Mouse (Mus musculus): Measurements from ENCODE around the gene Chdh.

The Chdh gene

DNA sequence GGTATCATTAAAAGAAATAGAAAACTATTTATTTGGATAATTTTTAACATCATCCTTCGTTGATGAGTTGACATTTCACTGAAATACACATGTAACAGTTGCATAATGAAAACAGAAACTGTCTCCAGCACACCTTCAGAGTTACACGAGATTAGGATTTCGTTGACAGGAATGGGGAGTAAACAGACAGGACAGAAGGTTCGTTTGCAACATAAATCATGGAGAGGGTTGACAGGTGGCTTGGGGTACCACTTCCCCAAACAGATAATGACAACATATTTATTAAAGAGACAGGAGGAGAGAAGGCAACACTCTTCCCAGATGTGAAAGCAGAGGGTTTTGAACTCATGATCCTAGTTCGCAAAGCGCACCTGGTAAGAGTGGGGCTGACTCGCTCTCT is 46.1 kb downstream of the Chdh start:
- in situ Hi-C loops (cut with MboI, MseI), result no loop called here

DNA sequence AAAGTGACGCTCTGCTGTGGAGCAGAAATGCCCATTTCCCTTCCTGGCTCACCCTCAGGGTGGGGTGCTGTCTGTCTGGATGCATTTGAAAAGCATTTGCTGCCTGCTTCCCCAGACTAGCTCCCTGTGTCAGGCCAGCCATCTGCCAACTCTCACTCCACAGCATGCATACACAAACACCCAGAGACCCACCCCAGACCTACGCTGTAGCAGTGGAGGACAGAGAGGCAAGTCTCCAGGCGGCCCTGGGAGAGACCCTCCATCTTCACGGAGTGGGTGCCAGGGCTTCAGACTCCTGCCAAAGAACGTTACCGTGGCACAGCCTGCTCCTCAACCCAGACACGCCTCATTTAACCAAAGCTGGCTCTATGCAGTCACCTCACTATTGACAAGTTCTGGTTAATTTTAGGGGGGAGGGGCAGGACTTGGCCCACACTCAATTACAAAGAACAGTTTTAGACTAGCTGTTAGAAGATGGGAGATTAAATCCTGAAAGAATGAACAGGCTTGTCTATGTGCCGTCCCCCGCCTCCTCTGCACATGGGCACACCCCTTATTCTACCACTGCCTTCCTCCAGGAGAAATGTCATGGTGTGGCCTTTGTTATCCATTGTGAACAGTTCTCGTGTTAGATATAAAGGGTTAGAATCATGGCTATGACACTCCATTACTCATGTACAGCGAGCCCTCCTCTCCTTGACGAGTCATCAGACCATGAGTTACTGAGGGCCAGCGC is 47.4 kb downstream of the Chdh start:
- in situ Hi-C loops (cut with MboI, MseI), result no loop called here

DNA sequence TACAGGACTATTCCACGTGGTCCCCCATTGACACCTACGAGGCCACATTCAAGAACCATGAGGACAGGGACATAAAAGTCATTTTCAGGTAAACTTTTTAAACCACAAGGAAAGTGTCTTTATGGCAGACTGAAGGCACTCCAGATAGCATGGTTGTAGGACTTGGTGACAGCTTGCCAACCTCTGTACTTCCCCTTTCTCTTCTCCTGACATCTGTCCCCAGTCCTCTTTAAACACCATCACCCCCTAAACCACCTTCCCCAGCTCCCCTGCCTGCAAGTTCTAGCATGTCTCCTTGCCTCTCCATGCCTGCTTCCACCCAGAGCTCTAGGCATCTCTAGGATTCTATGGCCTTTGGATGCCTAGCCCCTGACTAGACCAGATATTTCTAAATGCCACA is 56.0 kb downstream of the Chdh start:
- in situ Hi-C loops (cut with MboI, MseI), result no loop called here

DNA sequence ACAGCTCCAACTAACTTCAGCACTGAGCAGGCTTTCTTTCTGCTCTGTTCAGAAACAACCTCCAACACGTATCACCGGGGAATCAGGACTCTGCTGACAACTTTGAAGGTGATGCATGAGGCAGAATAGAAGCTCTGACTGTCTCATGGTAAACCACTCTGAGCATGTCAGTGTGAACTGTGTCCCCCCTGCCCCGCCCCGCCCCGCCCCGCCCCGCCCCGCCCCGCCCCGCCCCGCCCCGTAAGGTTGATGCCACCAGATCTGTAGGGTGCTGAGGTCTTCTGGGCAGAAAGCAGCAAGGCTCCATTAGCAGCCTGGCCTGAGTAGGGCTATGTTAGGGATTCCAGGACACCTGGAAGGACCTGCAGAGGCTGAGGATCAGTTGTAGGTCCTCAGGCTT is 57.9 kb downstream of the Chdh start:
- in situ Hi-C loops (cut with MboI, MseI), result no loop called here

DNA sequence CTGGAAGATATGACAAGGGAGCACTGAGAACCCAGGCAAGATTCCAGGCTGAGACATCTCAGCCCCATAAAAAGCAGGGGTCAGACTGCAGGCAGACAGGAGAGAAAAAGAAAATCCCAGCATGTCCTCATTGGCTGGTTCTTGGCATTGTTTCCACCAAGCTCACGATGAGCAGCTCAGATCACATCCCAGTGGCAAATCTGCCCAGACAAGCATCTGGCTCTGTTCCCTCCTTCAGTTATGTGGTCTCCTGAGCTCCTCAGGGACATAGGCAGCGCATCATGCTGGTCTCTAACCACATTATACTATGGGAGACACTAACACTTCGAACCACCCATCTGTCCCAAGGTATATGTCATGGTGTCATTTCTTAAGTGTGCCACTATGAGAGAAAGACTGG is 59.7 kb downstream of the Chdh start:
- in situ Hi-C loops (cut with MboI, MseI), result no loop called here

DNA sequence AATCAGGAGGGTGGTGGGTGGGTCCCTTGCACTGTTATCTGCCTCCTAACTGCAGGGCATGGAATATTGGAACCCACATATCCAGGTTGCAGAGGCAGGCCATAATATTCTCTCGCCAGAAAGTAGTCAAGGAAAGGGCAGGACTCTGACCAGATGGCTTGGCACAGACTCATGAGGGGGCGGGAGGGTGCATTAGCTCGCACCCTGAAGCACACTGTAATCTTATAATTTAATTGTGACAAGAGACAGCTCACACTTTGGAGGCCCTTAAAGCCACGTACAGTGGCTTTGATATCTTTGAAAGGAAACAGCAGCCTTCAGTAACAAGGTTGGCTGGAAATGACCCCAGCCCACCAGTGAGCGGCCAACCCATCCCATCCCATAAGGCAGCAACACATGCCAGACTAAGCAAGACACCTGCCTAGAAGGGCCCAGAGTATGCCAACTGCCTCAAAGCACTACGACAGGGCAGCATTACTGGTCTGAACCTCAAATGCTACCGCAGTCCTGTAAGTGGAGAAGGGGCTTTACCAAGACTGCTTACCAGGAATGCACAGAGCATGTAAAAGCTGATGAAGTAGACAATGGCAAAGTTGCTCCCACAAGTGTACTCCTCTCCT is 66.6 kb downstream of the Chdh start:
- in situ Hi-C loops (cut with MboI, MseI), result no loop called here

DNA sequence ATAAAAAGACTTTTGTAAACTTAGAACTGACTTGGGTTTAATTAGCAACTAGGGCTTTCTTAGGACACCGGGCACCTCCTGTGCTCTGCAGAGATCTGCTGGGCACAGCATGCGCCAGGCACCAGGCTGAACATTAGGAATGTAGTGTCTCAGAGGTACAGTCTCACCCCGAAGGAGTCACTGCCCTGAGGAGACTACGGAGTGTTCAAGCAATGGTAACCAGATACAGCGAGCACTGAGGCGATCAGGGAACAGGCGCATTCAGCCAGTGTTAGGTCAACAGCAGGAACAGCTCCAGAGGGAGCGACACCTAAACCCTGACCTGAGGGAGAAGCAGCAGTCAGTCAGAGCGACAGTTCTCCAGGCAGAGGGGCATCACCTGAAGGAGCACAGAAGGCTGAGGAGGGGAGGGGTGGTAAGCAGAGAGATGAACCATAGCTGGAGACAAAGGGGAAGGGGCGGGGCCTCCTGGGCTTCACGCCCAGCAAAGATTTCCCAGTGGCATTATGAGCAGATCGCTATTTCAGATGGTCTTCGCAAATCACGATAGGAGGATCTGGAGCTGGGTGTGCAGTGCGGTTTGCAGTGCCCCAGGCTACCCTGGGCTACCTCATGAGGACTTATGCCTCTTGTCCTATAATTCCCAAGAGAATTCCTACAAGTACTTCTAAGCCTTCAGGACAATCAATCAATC is 69.4 kb downstream of the Chdh start:
- in situ Hi-C loops (cut with MboI, MseI), result no loop called here

DNA sequence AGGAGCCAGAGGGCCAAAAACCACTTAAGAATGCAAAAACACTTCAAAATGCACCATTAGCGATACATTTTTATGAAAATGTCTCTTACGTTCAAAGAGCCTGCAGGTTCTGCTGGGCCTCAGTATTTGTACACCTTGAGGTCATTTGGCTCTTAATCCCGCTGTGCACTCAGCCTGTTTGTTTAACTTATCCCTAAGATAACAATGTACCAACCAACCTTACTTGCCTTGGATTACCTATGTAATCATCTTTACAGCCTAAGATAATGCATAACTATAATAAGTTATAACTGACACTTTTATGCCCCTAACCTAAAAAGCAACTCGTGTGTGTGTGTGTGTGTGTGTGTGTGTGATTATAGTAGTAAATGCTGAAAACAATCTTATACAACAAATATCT is 70.9 kb downstream of the Chdh start:
- in situ Hi-C loops (cut with MboI, MseI), result no loop called here
